Mouse (Mus musculus) hindbrain, embryonic 11.5 days (tissue): ENCODE measurements around the gene Zscan2. TPM values are rescaled to one million over a fixed set of nuclear protein-coding genes. Genes with fewer than 3 reads are reported as not detected.

Experiments
- ATAC-seq: fragments of 200-750 bp; cut with Nextera tagmentation; 2 replicates; pipeline ENCODE4 v1.8.0; 2017; ENCODE audit warnings: mild to moderate bottlenecking, moderate TSS enrichment, moderate library complexity; ENCODE audit not compliant: low FRiP score
- DNase-seq: peaks from one replicate; pipeline ENCODE4 v3.0.0-alpha.2; 2015; ENCODE audit warnings: low spot score
- H3K27ac ChIP-seq: fragments of 300-500 bp; sonication (generic); 2 replicates; pipeline ENCODE4 v1.5.1; 2014; ENCODE audit warnings: mild to moderate bottlenecking, low read depth, low read length
- H3K27me3 ChIP-seq: fragments of 300-500 bp; sonication (generic); 2 replicates; pipeline ENCODE4 v1.6.1; 2014; ENCODE audit warnings: mild to moderate bottlenecking, low read length, moderate library complexity, mixed read lengths; ENCODE audit not compliant: control insufficient read depth, insufficient read depth
- H3K36me3 ChIP-seq: fragments of 300-500 bp; sonication (generic); 2 replicates; pipeline ENCODE4 v1.6.1; 2014; ENCODE audit warnings: mild to moderate bottlenecking, low read length, moderate library complexity, mixed read lengths; ENCODE audit not compliant: control insufficient read depth, insufficient read depth
- H3K4me1 ChIP-seq: fragments of 300-500 bp; sonication (generic); replicated peaks from 2 replicates; pipeline ENCODE4 v1.6.1; 2014; ENCODE audit warnings: low read length, mixed read lengths; ENCODE audit not compliant: control insufficient read depth, insufficient read depth
- H3K4me2 ChIP-seq: fragments of 300-500 bp; sonication (generic); replicated peaks from 2 replicates; pipeline ENCODE4 v1.6.1; 2014; ENCODE audit warnings: mild to moderate bottlenecking, low read depth, low read length
- H3K4me3 ChIP-seq: fragments of 300-500 bp; sonication (generic); 2 replicates; pipeline ENCODE4 v1.5.1; 2014; ENCODE audit warnings: low read depth, low read length
- H3K9ac ChIP-seq: fragments of 300-500 bp; sonication (generic); 2 replicates; pipeline ENCODE4 v1.6.1; 2014; ENCODE audit warnings: low read depth, low read length
- H3K9me3 ChIP-seq: fragments of 300-500 bp; sonication (generic); 2 replicates; pipeline ENCODE4 v1.6.1; 2016; ENCODE audit warnings: low read length; ENCODE audit not compliant: control insufficient read depth
- WGBS: fragments of 180-500 bp; shearing (Covaris S2); extraction: QIAGEN DNeasy Blood & Tissue Kit; methylation state at CpG from one replicate; pipeline ENCODE4 v1.1.7; 2014; 5-methylcytosine and 5-hydroxymethylcytosine counted together
- polyA plus RNA-seq: library from polyadenylated mRNA; unstranded; fragments of >200 nt; fragmentation: Nextera tagmentation; extraction: Ambion mirVana; gene quantifications from 2 replicates; pipeline ENCODE4 v1.2.1, GENCODE M21; 2014

Zscan2 gene
- polyA plus RNA-seq, 1 experiment from 2014 or later: 4.8 TPM

- Histone ChIP-seq H3K4me3 (no peak overlapping the region), H3K9me3 (no peaks in the 10 kb centered on the region), H3K9ac (no peak overlapping the region), H3K4me2 (no peak overlapping the region), H3K4me1 (no peaks in the 10 kb centered on the region), H3K27me3 (no peaks in the 10 kb centered on the region), H3K36me3 (no peaks in the 10 kb centered on the region), H3K27ac (no peak overlapping the region)
- ATAC-seq: no peak
- WGBS: 52% methylated on average over 1 of the region's 1 CpGs
- DNase-seq: no peak
These were observed 20.5 kb upstream of the Zscan2 start for GRCm38 (mm10) chr7:80840241-80840640.

- ATAC-seq: no peak
- Histone ChIP-seq H3K9ac (no peak overlapping the region), H3K9me3 (no peaks in the 10 kb centered on the region), H3K4me1 (no peaks in the 10 kb centered on the region), H3K27me3 (no peaks in the 10 kb centered on the region), H3K4me3 (no peak overlapping the region), H3K27ac (no peak overlapping the region), H3K4me2 (no peak overlapping the region), H3K36me3 (no peaks in the 10 kb centered on the region)
- no peak for DNase-seq
- WGBS: 84% methylated on average over 4 of the region's 4 CpGs
These were observed 19.8 kb upstream of the Zscan2 start for GRCm38 (mm10) chr7:80840937-80841336.

GRCm38 (mm10) chr7:80842132-80842531 lies 18.6 kb upstream of the Zscan2 start:
- Histone ChIP-seq H3K9ac (no peak overlapping the region), H3K4me2 (no peak overlapping the region), H3K27me3 (no peaks in the 10 kb centered on the region), H3K27ac (no peak overlapping the region), H3K9me3 (no peaks in the 10 kb centered on the region), H3K36me3 (no peaks in the 10 kb centered on the region), H3K4me3 (no peak overlapping the region), H3K4me1 (no peaks in the 10 kb centered on the region)
- WGBS: 82% methylated on average over 5 of the region's 5 CpGs
- DNase-seq (no peak), ATAC-seq (no peak)

- no peak for ATAC-seq
These were observed 17.5 kb upstream of the Zscan2 start for GRCm38 (mm10) chr7:80843176-80843575.

GRCm38 (mm10) chr7:80843910-80844640 lies 16.6 kb upstream of the Zscan2 start:
- Histone ChIP-seq H3K4me3 (no peak overlapping the region), H3K36me3 (no peaks in the 10 kb centered on the region), H3K27ac (no peak overlapping the region), H3K9ac (no peak overlapping the region), H3K4me1 (no peaks in the 10 kb centered on the region), H3K9me3 (no peaks in the 10 kb centered on the region), H3K27me3 (no peaks in the 10 kb centered on the region), H3K4me2 (no peak overlapping the region)
- WGBS: 89% methylated on average over 8 of the region's 8 CpGs
- no peak for DNase-seq
- no peak for ATAC-seq

More at GRCm38 (mm10) chr7:80843176-80843575, 17.5 kb upstream of the Zscan2 start:
- DNase-seq: no peak
- H3K27ac ChIP-seq: no peak overlapping the region
- no peaks in the 10 kb centered on the region for H3K36me3 ChIP-seq
- H3K4me1 ChIP-seq: no peaks in the 10 kb centered on the region
- no peak overlapping the region for H3K4me2 ChIP-seq
- H3K9ac ChIP-seq: no peak overlapping the region
- no peaks in the 10 kb centered on the region for H3K9me3 ChIP-seq
- H3K4me3 ChIP-seq: no peak overlapping the region
- no peaks in the 10 kb centered on the region for H3K27me3 ChIP-seq
- 79% methylated on average over 1 of the region's 1 CpGs for WGBS

- Histone ChIP-seq H3K9ac (no peak overlapping the region), H3K9me3 (no peaks in the 10 kb centered on the region), H3K36me3 (no peaks in the 10 kb centered on the region), H3K4me1 (no peaks in the 10 kb centered on the region), H3K27me3 (no peaks in the 10 kb centered on the region), H3K27ac (no peak overlapping the region), H3K4me3 (no peak overlapping the region), H3K4me2 (no peak overlapping the region)
- no peak for DNase-seq
- ATAC-seq: no peak
- WGBS: 94% methylated on average over 12 of the region's 12 CpGs
These were observed 16.0 kb upstream of the Zscan2 start for GRCm38 (mm10) chr7:80844691-80845090.

GRCm38 (mm10) chr7:80845621-80846279 lies 15.0 kb upstream of the Zscan2 start:
- ATAC-seq (no peak), DNase-seq (no peak)
- H3K27ac ChIP-seq: no peak overlapping the region
- H3K27me3 ChIP-seq: no peaks in the 10 kb centered on the region
- 82% methylated on average over 15 of the region's 15 CpGs for WGBS
- H3K4me3 ChIP-seq: no peak overlapping the region
- H3K4me1 ChIP-seq: no peaks in the 10 kb centered on the region
- H3K4me2 ChIP-seq: no peak overlapping the region
- no peaks in the 10 kb centered on the region for H3K9me3 ChIP-seq
- no peaks in the 10 kb centered on the region for H3K36me3 ChIP-seq
- no peak overlapping the region for H3K9ac ChIP-seq

- H3K4me1 ChIP-seq: no peaks in the 10 kb centered on the region
- H3K9ac ChIP-seq: no peak overlapping the region
- no peaks in the 10 kb centered on the region for H3K36me3 ChIP-seq
- no peak for ATAC-seq
- H3K4me3 ChIP-seq: no peak overlapping the region
- no peak for DNase-seq
- no peak overlapping the region for H3K27ac ChIP-seq
- H3K9me3 ChIP-seq: no peaks in the 10 kb centered on the region
- no peak overlapping the region for H3K4me2 ChIP-seq
- WGBS: 93% methylated on average over 10 of the region's 10 CpGs
- H3K27me3 ChIP-seq: no peaks in the 10 kb centered on the region
These were observed 14.4 kb upstream of the Zscan2 start for GRCm38 (mm10) chr7:80846280-80846678.

- H3K9ac ChIP-seq: no peak overlapping the region
- WGBS: 86% methylated on average over 5 of the region's 5 CpGs
- no peak overlapping the region for H3K4me3 ChIP-seq
- no peaks in the 10 kb centered on the region for H3K4me1 ChIP-seq
- no peak overlapping the region for H3K4me2 ChIP-seq
- DNase-seq: no peak
- no peak for ATAC-seq
- no peaks in the 10 kb centered on the region for H3K36me3 ChIP-seq
- no peaks in the 10 kb centered on the region for H3K27me3 ChIP-seq
- H3K9me3 ChIP-seq: no peaks in the 10 kb centered on the region
- no peak overlapping the region for H3K27ac ChIP-seq
These were observed 14.0 kb upstream of the Zscan2 start for GRCm38 (mm10) chr7:80846709-80847108.
